Mouse (Mus musculus) MEL (cell line): Measurements from ENCODE around the gene Atf7ip.

Experiments used
- CHD1 ChIP-seq: IDR thresholded peaks from 2 replicates; pipeline ENCODE4 v1.6.1; 2012; ENCODE audit warnings: low read depth, mild to moderate bottlenecking, inconsistent platforms, low read length, improper control_type of control experiment
- CTCF ChIP-seq, 3 experiments: IDR thresholded peaks in 2 of 3; conservative IDR thresholded peaks in 1 of 3; 2 replicates each; pipeline ENCODE4 v1.5.1; 2011 to 2012; ENCODE audit warnings: low read length in 3 of 3, low read depth in 2 of 3, mild to moderate bottlenecking in 2 of 3, improper control_type of control experiment in 1 of 3, inconsistent platforms in 1 of 3, mixed read lengths in 1 of 3, moderate library complexity in 1 of 3; ENCODE audit not compliant: control insufficient read depth in 1 of 3, insufficient read depth in 1 of 3, poor library complexity in 1 of 3, severe bottlenecking in 1 of 3
- EP300 ChIP-seq, 2 experiments: IDR thresholded peaks; 2 replicates each; pipeline ENCODE4 v1.6.1; 2011; ENCODE audit warnings: improper control_type of control experiment in 2 of 2, low read length in 2 of 2, low read depth in 1 of 2, mild to moderate bottlenecking in 1 of 2
- GATA1 ChIP-seq: IDR thresholded peaks from 2 replicates; pipeline ENCODE4 v1.6.1; 2011; ENCODE audit warnings: low read depth, low read length, improper control_type of control experiment
- KAT2A ChIP-seq: conservative IDR thresholded peaks from 2 replicates; pipeline ENCODE4 v1.6.1; 2012; ENCODE audit warnings: low read depth, low read length, improper control_type of control experiment, inconsistent platforms
- MAX ChIP-seq: IDR thresholded peaks from 2 replicates; pipeline ENCODE4 v1.6.1; 2011; ENCODE audit warnings: low read length, improper control_type of control experiment
- MAZ ChIP-seq: IDR thresholded peaks from 2 replicates; pipeline ENCODE4 v1.6.1; 2012; ENCODE audit warnings: low read depth, mild to moderate bottlenecking, inconsistent platforms, low read length, improper control_type of control experiment
- POLR2A ChIP-seq, 2 experiments: IDR thresholded peaks; 2 replicates each; pipeline ENCODE4 v1.6.1; 2011 to 2012; ENCODE audit warnings: low read length in 2 of 2, mild to moderate bottlenecking in 2 of 2, control low read depth in 1 of 2, improper control_type of control experiment in 1 of 2, low read depth in 1 of 2, moderate library complexity in 1 of 2; ENCODE audit not compliant: control insufficient read depth in 1 of 2, insufficient read depth in 1 of 2, poor library complexity in 1 of 2
- RAD21 ChIP-seq: IDR thresholded peaks from 2 replicates; pipeline ENCODE4 v1.6.1; 2011; ENCODE audit warnings: mild to moderate bottlenecking, low read depth, low read length, improper control_type of control experiment
- TAL1 ChIP-seq: IDR thresholded peaks from 2 replicates; pipeline ENCODE4 v1.6.1; 2012; ENCODE audit warnings: mild to moderate bottlenecking, inconsistent platforms, low read length, moderate library complexity, mixed read lengths
- ZC3H11A ChIP-seq: IDR thresholded peaks from 2 replicates; pipeline ENCODE4 v1.6.1; 2012; ENCODE audit warnings: low read depth, mild to moderate bottlenecking, inconsistent platforms, low read length, improper control_type of control experiment

DNA sequence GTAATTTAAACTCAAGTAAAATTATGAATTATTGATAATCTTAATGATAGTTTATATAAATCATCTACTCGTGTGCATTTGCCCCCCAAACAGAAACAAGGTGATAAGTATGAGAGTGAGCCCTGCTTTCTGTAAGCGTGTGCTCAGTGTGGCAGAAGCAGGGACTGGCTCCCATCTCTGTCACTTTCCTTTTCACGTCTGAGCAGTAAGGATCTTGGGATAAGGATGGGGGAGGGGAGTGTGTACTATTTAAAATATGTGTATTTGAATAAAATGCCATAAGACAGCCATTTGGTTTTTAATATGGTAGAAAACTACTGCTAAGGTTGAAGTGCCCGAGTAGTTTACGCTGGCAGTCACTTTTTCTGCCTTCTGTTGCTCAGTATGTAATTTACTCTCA lies 29.2 kb downstream of the Atf7ip start:
- no peak for TF ChIP-seq CHD1
- TF ChIP-seq ZC3H11A = no peak
- no peak for TF ChIP-seq CTCF (IDR thresholded peaks at IDR 0.05 in 2 of 3, conservative IDR thresholded peaks at IDR 0.05 in 1 of 3; ENCODE audit: control insufficient read depth in 1 of 3, insufficient read depth in 1 of 3, low read depth in 2 of 3, low read length in 3 of 3, poor library complexity in 1 of 3, severe bottlenecking in 1 of 3)
- no peak for TF ChIP-seq POLR2A (IDR thresholded peaks at IDR 0.05; ENCODE audit: control insufficient read depth in 1 of 2, insufficient read depth in 1 of 2, low read depth in 1 of 2, low read length in 2 of 2, poor library complexity in 1 of 2)
- TF ChIP-seq KAT2A = no peak
- no peak for TF ChIP-seq TAL1
- no peak for TF ChIP-seq GATA1
- TF ChIP-seq RAD21 = no peak
- TF ChIP-seq MAZ = no peak
- no peak for TF ChIP-seq EP300 (IDR thresholded peaks at IDR 0.05; ENCODE audit: low read depth in 1 of 2, low read length in 2 of 2)
- TF ChIP-seq MAX = no peak
